Mouse (Mus musculus): ENCODE measurements around the gene Ngrn.

Gene Ngrn

GRCm38 (mm10) chr7:80307766-80308165 lies 46.8 kb downstream of the Ngrn start:
- DNase-seq (ENCODE audit: low spot score in 2 of 2): no peak

- DNase-seq (ENCODE audit: low spot score in 2 of 2): no peak
Measured at GRCm38 (mm10) chr7:80310771-80311170, 49.8 kb downstream of the Ngrn start.
